Mouse (Mus musculus): ENCODE data around the gene Ap1s1. TPM values are rescaled to one million over a fixed set of nuclear protein-coding genes. Genes with fewer than 3 reads are reported as not detected.
A peak's percentile ranks its signal among the peaks of the same experiment; 100 is the strongest.

The Ap1s1 gene
- total RNA-seq, 2 experiments from 2014 or later: 14.0 to 17.1 TPM

DNA sequence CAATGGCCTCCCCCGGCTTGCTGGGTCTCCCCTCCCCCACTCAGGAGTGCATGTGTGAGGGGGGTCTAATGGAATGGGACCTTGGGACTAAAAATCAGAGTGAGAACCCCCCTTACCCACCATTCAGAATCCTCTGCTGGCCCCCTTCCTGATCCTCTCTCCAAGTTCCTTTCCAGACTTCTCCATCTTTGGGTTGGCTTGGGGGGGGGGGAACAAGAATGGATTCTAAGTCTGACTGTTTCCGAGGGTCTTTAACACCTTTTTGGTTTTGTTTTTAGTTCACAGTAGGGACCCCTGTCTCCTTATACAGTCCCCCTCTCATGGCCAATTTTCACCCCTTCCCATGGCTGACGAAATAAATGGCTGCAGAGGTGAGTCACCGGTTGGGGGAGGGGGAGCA lies 19.8 kb downstream of the Ap1s1 start, which contains the start of gene Vgf:
Gene Vgf, plus strand, starts transcription at position 301 of the 400 bp plus-strand sequence.
- no peak for DNase-seq (ENCODE audit: low spot score)

DNA sequence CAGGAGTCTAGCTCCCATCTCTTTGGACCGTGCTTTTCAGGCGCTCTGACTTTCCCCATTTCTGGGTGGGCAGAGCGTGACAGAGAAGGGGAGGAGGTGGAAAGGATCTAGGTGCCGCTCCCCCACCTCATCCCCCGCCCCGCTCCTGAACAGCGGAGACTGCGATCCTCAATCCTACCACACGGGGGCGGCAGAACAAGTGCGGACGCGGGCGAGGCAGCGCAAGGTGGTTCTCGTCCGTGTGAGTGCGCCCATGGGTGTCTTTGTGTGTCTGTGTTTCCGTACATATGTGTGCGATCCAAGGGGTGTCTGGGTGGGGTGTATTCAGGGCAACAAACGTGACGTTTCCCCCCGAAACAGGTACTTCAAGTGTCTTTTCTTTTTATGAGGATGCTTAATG lies 20.8 kb downstream of the Ap1s1 start:
- peak; percentile 72 for DNase-seq (ENCODE audit: low spot score)

DNA sequence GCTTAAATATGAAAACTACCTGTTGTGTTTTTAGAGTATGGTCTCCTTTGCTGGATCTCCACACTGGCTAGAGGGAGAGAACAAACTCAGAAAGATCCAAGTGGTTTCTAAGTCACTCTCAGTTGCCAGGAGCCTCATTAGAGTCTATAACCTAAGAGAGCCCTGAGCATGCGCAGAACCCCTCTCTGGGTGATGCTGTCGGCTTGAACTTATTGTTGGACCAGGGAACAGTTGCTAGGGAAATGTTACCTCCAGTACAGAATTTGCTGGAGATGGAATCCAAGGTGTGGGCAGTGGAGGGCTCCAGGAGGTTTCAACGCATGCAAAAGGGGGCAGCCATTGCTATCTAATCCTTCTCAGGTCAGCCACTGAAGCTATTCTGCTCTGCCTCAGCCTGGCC lies 21.6 kb downstream of the Ap1s1 start:
- DNase-seq (ENCODE audit: low spot score): no peak

DNA sequence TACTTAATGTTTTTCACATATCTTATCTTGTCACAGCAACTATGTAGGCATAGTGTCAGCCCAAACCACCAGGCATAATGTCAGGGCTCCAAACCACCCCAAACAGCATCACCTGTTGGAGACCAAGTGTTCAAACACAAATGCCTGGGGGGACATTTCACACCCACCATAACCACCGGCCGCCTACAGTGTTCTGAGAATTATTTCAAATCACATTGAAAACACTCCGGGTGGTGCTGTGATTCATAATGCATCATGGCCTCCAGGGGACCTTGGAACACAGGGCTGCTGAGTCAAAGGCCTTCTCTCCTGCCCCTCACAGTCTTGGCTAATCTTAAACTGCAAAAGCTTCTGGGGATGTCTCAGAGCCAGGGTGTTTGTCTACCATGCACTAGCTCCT lies 30.0 kb downstream of the Ap1s1 start:
- DNase-seq (ENCODE audit: low spot score): no peak

DNA sequence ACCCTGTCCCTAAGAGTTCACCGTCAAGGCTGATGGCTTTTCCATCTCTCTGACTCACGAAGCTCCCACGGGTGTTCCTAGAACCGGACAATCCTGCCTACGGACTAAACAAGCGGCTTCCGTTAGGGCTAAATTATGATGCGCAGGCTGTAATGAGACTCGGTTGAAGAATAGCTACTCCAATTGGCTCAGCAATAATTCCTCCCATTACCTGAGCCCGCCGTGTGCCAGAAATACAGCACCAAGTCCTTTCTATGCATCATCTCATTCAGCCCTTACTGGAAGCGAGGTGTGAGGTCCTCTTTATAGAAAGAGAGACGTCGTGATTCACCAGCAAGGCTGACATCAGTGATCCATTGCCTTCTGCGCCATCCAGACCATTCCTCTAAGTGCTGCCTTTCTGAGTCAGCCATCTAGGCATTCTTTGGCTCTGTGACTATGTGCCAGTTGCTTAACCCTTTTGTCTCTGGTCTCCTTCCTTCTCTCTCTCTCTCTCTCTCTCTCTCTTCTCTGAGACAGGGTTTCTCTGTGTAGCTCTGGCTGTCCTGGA lies 33.5 kb downstream of the Ap1s1 start:
- no peak for DNase-seq (ENCODE audit: low spot score)

DNA sequence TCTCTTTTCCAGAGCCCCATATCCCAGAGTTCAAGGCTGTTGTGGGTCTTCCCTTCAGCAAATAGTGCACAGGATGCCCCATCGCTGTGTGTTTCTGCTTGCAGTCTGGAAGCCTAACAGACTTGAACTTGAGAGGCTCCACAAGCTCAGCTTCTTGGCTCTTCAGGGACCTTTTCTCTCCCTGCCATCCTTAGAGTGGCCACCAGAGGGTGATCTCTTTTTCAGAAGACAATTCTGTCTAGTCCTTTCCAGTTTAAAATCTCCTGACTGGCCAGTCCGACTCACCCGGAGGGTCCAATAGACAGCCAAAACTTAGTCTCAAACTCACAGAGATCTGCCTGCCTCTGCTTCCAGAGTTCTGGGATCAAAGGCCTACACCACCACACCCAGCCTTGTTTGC lies 35.9 kb downstream of the Ap1s1 start:
- no peak for DNase-seq (ENCODE audit: low spot score)

DNA sequence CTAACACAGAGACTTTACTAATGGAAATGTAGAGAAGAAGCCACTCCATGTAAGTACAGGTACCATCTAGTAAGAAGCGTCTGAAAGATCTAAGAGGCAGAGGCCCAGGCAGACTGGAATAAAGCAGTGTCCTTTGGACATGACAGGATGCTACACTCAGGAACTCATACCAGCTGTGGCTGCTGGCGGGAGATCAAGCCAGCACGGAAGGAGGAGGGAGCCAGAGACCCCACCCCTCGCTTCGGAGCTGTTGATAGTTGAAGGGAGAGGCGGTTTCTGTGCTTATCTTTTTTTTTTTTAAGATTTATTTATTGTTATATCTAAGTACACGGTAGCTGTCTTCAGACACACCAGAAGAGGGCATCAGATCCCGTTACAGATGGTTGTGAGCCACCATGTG lies 38.7 kb downstream of the Ap1s1 start:
- DNase-seq (ENCODE audit: low spot score): no peak

GRCm38 (mm10) chr5:137000612-137001011 lies 45.3 kb downstream of the Ap1s1 start:
- no peak for DNase-seq (ENCODE audit: low spot score)

GRCm38 (mm10) chr5:136999449-136999848 lies 46.5 kb downstream of the Ap1s1 start:
- no peak for DNase-seq (ENCODE audit: low spot score)

GRCm38 (mm10) chr5:136989801-136990200 lies 56.1 kb downstream of the Ap1s1 start:
- DNase-seq (ENCODE audit: low spot score): no peak

GRCm38 (mm10) chr5:136988420-136988819 lies 57.5 kb downstream of the Ap1s1 start:
- DNase-seq (ENCODE audit: low spot score): no peak

DNA sequence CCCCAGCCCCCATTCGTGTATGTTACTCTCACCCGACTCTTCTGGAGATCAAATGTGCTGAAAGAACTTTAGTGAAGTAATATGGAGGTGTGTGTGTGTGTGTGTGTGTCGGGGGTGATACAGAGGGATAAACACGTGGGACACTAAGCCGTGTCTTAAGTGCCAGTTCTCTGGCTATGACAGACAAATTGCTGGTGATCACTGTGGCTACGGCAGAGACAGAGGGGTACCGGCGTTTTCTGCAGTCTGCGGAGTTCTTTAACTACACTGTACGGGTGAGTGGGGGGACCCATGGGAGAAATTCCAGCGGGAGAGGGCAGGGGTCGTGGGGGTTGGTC lies 58.0 kb downstream of the Ap1s1 start, which contains the start of gene Znhit1:
Gene Znhit1, minus strand, starts transcription at position 88 of the 338 bp plus-strand sequence.
- no peak for DNase-seq (ENCODE audit: low spot score)

DNA sequence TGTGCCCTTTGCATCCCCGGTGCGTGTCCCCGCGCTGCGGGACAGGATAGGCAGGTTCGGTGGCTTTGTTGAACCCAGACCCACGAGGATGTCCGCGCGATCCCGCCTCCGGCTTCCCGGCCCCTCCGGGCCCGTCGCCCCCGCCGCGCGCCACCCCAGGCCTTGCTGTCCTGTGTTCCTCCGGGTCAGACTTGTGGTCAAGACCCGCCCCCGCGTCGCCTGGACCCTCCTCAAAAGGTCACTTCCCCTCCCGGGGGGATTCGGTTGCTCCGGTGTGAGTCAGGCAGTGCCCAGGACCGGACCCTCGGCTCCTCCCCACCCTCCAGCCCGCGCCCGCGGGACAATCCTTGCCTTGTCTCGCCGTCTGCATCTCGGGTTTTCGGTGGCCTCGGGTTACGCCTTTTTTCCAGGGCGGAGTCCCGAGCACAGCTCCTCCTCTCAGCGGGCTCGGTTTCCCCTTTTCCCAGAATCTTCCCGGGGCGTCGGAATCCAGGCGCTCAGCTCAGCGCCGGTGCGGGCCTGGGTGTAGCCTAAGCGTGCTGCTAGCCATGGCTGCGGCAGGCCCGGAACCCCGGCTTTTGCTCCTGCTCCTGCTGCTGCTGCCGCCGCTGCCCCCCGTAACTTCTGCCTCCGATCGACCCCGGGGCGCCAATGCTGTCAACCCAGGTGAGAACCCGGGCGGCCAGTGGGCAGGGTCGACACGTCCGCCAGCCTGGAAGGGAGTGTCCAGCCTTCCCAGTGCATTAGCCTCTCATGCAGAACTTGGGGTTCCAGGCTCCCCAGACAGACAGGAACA lies 58.6 kb downstream of the Ap1s1 start:
- peak; percentile 83 for DNase-seq (ENCODE audit: low spot score)

DNA sequence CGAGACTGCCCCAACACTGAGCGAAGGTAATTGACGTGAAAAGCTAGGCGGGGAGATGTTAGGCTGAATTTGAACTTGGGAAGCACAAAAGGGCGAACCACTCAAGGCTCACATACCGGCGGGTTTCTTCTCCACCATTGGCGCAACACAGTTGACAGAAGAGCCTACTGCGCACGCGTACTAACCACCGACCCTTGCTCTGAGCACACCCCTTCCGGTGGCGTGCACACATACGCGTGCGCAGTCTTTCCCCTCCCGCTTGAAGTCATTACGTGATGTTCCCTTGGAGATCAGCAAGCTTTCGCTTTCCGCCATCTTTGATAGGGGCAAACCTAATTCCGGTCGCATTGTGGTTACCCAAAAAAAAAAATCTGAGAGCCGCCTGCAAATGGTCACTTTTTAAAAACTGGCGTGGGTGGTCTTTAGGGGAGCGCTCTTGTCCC lies 59.2 kb downstream of the Ap1s1 start, which contains the start of gene Plod3:
Gene Plod3, plus strand, starts transcription at position 325 of the 443 bp plus-strand sequence.
- DNase-seq (ENCODE audit: low spot score): peak; percentile 97

Small RNA genes lying within 50 kb of the gene (microRNA-seq; reads per million reads assigned to microRNA genes)
- 15.3 reads per million, percentile 30 among the genes with 10 or more reads in this experiment for gene Mir702

Other genes with a start within 250 kb of the Ap1s1 start
- under 1 TPM; 0.31 to 0.75 TPM for gene Col26a1, start 162.9 kb downstream of the Ap1s1 start, total RNA-seq (2021)
- 1 to 10 TPM; 4.4 to 5.3 TPM for gene Ift22, start 138.0 kb downstream of the Ap1s1 start, total RNA-seq (2021)
- gene Fis1, start 92.9 kb downstream of the Ap1s1 start, total RNA-seq (2021): 100 to 1,000 TPM; 173 to 186 TPM
- gene Cldn15, start 79.5 kb downstream of the Ap1s1 start, total RNA-seq (2021): 1 to 10 TPM; 1.6 TPM
- gene Plod3, start 59.1 kb downstream of the Ap1s1 start, total RNA-seq (2021): 10 to 100 TPM; 16.8 to 19.7 TPM
- 10 to 100 TPM; 73.3 to 76.9 TPM for gene Znhit1, start 58.1 kb downstream of the Ap1s1 start, total RNA-seq (2021)
- gene Vgf, start 19.7 kb downstream of the Ap1s1 start, total RNA-seq (2021): not detected
- 1 to 10 TPM; 4.9 to 5.5 TPM for gene Serpine1, start 26.1 kb upstream of the Ap1s1 start, total RNA-seq (2021)
- 1 to 10 TPM; 7.4 to 8.0 TPM for gene Trim56, start 70.1 kb upstream of the Ap1s1 start, total RNA-seq (2021)
- gene Muc3, start 103.2 kb upstream of the Ap1s1 start, total RNA-seq (2021): not detected
- under 1 TPM; 0.11 to 0.12 TPM for gene Muc3a, start 166.3 kb upstream of the Ap1s1 start, total RNA-seq (2021)
- gene Ache, start 241.4 kb upstream of the Ap1s1 start, total RNA-seq (2021): 10 to 100 TPM; 25.0 to 27.7 TPM
- gene Ufsp1, start 248.5 kb upstream of the Ap1s1 start, total RNA-seq (2021): 10 to 100 TPM; 19.1 to 20.8 TPM